Mouse (Mus musculus): ENCODE data around the gene Ptpn13. TPM values are rescaled to one million over a fixed set of nuclear protein-coding genes. Genes with fewer than 3 reads are reported as not detected.

The Ptpn13 gene
- total and polyA plus RNA-seq, 3 experiments, result 0.04 TPM; not detected in 2

- Histone ChIP-seq H3K4me3 (replicated peaks in 1 of 3; ENCODE audit: low read depth in 2 of 3, low read length in 2 of 3, poor library complexity in 1 of 3) (no peak overlapping the region), H3K4me1 (ENCODE audit: control insufficient read depth in 1 of 2, insufficient read depth in 2 of 2) (no peaks in the 10 kb centered on the region), H3K79me2 (replicated peaks; ENCODE audit: control insufficient read depth, extremely low read depth, insufficient read depth, poor library complexity, severe bottlenecking) (no peaks in the 10 kb centered on the region), H3K36me3 (replicated peaks in 1 of 2; ENCODE audit: control insufficient read depth in 1 of 2, insufficient read depth in 1 of 2, low read length in 1 of 2) (no peaks in the 10 kb centered on the region), H3K27me3 (replicated peaks) (no peaks in the 10 kb centered on the region), H3K9ac (ENCODE audit: insufficient read depth, low read depth) (no peak overlapping the region), H3K27ac (ENCODE audit: insufficient read depth, low read depth) (no peak overlapping the region), H3K9me3 (replicated peaks; ENCODE audit: low read length) (no peaks in the 10 kb centered on the region), H3K4me2 (ENCODE audit: insufficient read depth, low read depth, poor library complexity, severe bottlenecking) (no peak overlapping the region)
- dilution Hi-C loops (cut with MboI; ENCODE audit: extremely low pct_ligation_motif_present, extremely low pct_unique_long_range_greater_than_20kb, low sequenced_read_pairs), result no loop called here
- no peak for TF ChIP-seq SMC3 (IDR thresholded peaks at IDR 0.05; ENCODE audit: low read depth, low read length)
- no peak for TF ChIP-seq CHD2 (IDR thresholded peaks at IDR 0.05; ENCODE audit: low read length)
- TF ChIP-seq KAT2A (IDR thresholded peaks at IDR 0.05; ENCODE audit: insufficient replicate concordance, low read length), result no peak
- no peak for TF ChIP-seq TCF12 (IDR thresholded peaks at IDR 0.05; ENCODE audit: low read depth, low read length)
- no peak for TF ChIP-seq ELF1 (IDR thresholded peaks at IDR 0.05; ENCODE audit: low read depth, low read length)
- no peak for TF ChIP-seq PAX5 (IDR thresholded peaks at IDR 0.05; ENCODE audit: low read length)
- in situ Hi-C loops (cut with MboI; ENCODE audit: low pct_ligation_motif_present, low pct_unique_long_range_greater_than_20kb, low sequenced_read_pairs), result no loop called here
- no peak for DNase-seq (ENCODE audit: extremely low read depth)
These were observed 50.5 kb downstream of the Ptpn13 start for GRCm38 (mm10) chr5:103475503-103475902.

GRCm38 (mm10) chr5:103479503-103479902 lies 54.5 kb downstream of the Ptpn13 start:
- TF ChIP-seq USF1 (IDR thresholded peaks at IDR 0.05; ENCODE audit: low read depth, low read length) (no peak), MAZ (IDR thresholded peaks at IDR 0.05; ENCODE audit: low read depth, low read length) (no peak)
- no peaks in the 10 kb centered on the region for H3K9me3 ChIP-seq (replicated peaks; ENCODE audit: low read length)
- in situ Hi-C loops (cut with MboI; ENCODE audit: low pct_ligation_motif_present, low pct_unique_long_range_greater_than_20kb, low sequenced_read_pairs) (no loop called here), dilution Hi-C loops (cut with MboI; ENCODE audit: extremely low pct_ligation_motif_present, extremely low pct_unique_long_range_greater_than_20kb, low sequenced_read_pairs) (no loop called here)
- H3K4me1 ChIP-seq (ENCODE audit: control insufficient read depth in 1 of 2, insufficient read depth in 2 of 2), result no peaks in the 10 kb centered on the region
- no peak overlapping the region for H3K27ac ChIP-seq (ENCODE audit: insufficient read depth, low read depth)
- no peaks in the 10 kb centered on the region for H3K36me3 ChIP-seq (replicated peaks in 1 of 2; ENCODE audit: control insufficient read depth in 1 of 2, insufficient read depth in 1 of 2, low read length in 1 of 2)
- H3K9ac ChIP-seq (ENCODE audit: insufficient read depth, low read depth), result no peak overlapping the region
- H3K4me3 ChIP-seq (replicated peaks in 1 of 3; ENCODE audit: low read depth in 2 of 3, low read length in 2 of 3, poor library complexity in 1 of 3), result no peak overlapping the region
- no peak for DNase-seq (ENCODE audit: extremely low read depth)
- H3K79me2 ChIP-seq (replicated peaks; ENCODE audit: control insufficient read depth, extremely low read depth, insufficient read depth, poor library complexity, severe bottlenecking), result no peaks in the 10 kb centered on the region
- H3K4me2 ChIP-seq (ENCODE audit: insufficient read depth, low read depth, poor library complexity, severe bottlenecking), result no peak overlapping the region
- H3K27me3 ChIP-seq (replicated peaks), result no peaks in the 10 kb centered on the region

GRCm38 (mm10) chr5:103481222-103481621 lies 56.2 kb downstream of the Ptpn13 start:
- H3K36me3 ChIP-seq (replicated peaks in 1 of 2; ENCODE audit: control insufficient read depth in 1 of 2, insufficient read depth in 1 of 2, low read length in 1 of 2), result no peaks in the 10 kb centered on the region
- no peak for DNase-seq (ENCODE audit: extremely low read depth)
- dilution Hi-C loops (cut with MboI; ENCODE audit: extremely low pct_ligation_motif_present, extremely low pct_unique_long_range_greater_than_20kb, low sequenced_read_pairs), result no loop called here
- no peak overlapping the region for H3K4me2 ChIP-seq (ENCODE audit: insufficient read depth, low read depth, poor library complexity, severe bottlenecking)
- in situ Hi-C loops (cut with MboI; ENCODE audit: low pct_ligation_motif_present, low pct_unique_long_range_greater_than_20kb, low sequenced_read_pairs), result no loop called here
- no peak overlapping the region for H3K4me3 ChIP-seq (replicated peaks in 1 of 3; ENCODE audit: low read depth in 2 of 3, low read length in 2 of 3, poor library complexity in 1 of 3)
- no peak overlapping the region for H3K27ac ChIP-seq (ENCODE audit: insufficient read depth, low read depth)
- TF ChIP-seq USF2 (conservative IDR thresholded peaks at IDR 0.05; ENCODE audit: low read depth, low read length), result no peak
- TF ChIP-seq UBTF (IDR thresholded peaks at IDR 0.05; ENCODE audit: low read depth, low read length), result no peak
- no peak for TF ChIP-seq SMC3 (IDR thresholded peaks at IDR 0.05; ENCODE audit: low read depth, low read length)
- TF ChIP-seq GABPA (IDR thresholded peaks at IDR 0.05; ENCODE audit: insufficient replicate concordance, low read depth, low read length), result no peak
- no peak for TF ChIP-seq TBP (conservative IDR thresholded peaks at IDR 0.05; ENCODE audit: low read depth, low read length)
- no peak for TF ChIP-seq IRF4 (IDR thresholded peaks at IDR 0.05; ENCODE audit: low read depth, low read length)
- TF ChIP-seq NELFE (IDR thresholded peaks at IDR 0.05; ENCODE audit: low read depth, low read length), result no peak
- no peak for TF ChIP-seq RAD21 (IDR thresholded peaks at IDR 0.05; ENCODE audit: low read depth, low read length)
- no peak for TF ChIP-seq MAZ (IDR thresholded peaks at IDR 0.05; ENCODE audit: low read depth, low read length)
- no peak for TF ChIP-seq ZNF384 (IDR thresholded peaks at IDR 0.05; ENCODE audit: low read depth, low read length)
- TF ChIP-seq ZMIZ1 (IDR thresholded peaks at IDR 0.05; ENCODE audit: low read depth, low read length), result no peak
- TF ChIP-seq HCFC1 (IDR thresholded peaks at IDR 0.05; ENCODE audit: low read depth, low read length), result no peak
- TF ChIP-seq CHD1 (IDR thresholded peaks at IDR 0.05; ENCODE audit: low read depth, low read length), result no peak
- TF ChIP-seq NRF1 (IDR thresholded peaks at IDR 0.05; ENCODE audit: low read depth, low read length), result no peak
- TF ChIP-seq ZKSCAN1 (IDR thresholded peaks at IDR 0.05; ENCODE audit: borderline replicate concordance, low read depth, low read length), result no peak
- TF ChIP-seq BHLHE40 (IDR thresholded peaks at IDR 0.05; ENCODE audit: low read depth, low read length), result no peak
- H3K9me3 ChIP-seq (replicated peaks; ENCODE audit: low read length), result no peaks in the 10 kb centered on the region
- no peaks in the 10 kb centered on the region for H3K4me1 ChIP-seq (ENCODE audit: control insufficient read depth in 1 of 2, insufficient read depth in 2 of 2)
- H3K27me3 ChIP-seq (replicated peaks), result no peaks in the 10 kb centered on the region
- no peak overlapping the region for H3K9ac ChIP-seq (ENCODE audit: insufficient read depth, low read depth)
- no peaks in the 10 kb centered on the region for H3K79me2 ChIP-seq (replicated peaks; ENCODE audit: control insufficient read depth, extremely low read depth, insufficient read depth, poor library complexity, severe bottlenecking)

Data from CH12.LX (cell line).